Mouse (Mus musculus) ES-Bruce4 (cell line): Measurements from ENCODE around the gene Eral1. TPM values are rescaled to one million over a fixed set of nuclear protein-coding genes. Genes with fewer than 3 reads are reported as not detected.

ENCODE experiments used
- H3K27ac ChIP-seq: 2 replicates; pipeline ENCODE4 v1.5.1; 2012; ENCODE audit warnings: low read length, inconsistent platforms; ENCODE audit not compliant: insufficient read depth
- H3K27me3 ChIP-seq: 2 replicates; pipeline ENCODE4 v1.6.1; 2012; ENCODE audit warnings: mild to moderate bottlenecking, low read length, inconsistent platforms; ENCODE audit not compliant: control insufficient read depth, poor library complexity, insufficient read depth, severe bottlenecking
- H3K36me3 ChIP-seq: 2 replicates; pipeline ENCODE4 v1.6.1; 2012; ENCODE audit warnings: inconsistent platforms, mild to moderate bottlenecking, low read length, moderate library complexity; ENCODE audit not compliant: control insufficient read depth, poor library complexity, insufficient read depth, severe bottlenecking
- H3K4me1 ChIP-seq: one replicate; pipeline ENCODE4 v1.8.1; 2011; ENCODE audit warnings: low read length; ENCODE audit not compliant: control insufficient read depth, insufficient read depth
- H3K4me3 ChIP-seq: 2 replicates; pipeline ENCODE4 v1.5.1; 2011; ENCODE audit warnings: low read depth, mild to moderate bottlenecking, low read length
- H3K9ac ChIP-seq: 2 replicates; pipeline ENCODE4 v1.6.1; 2012; ENCODE audit warnings: low read depth, mild to moderate bottlenecking, inconsistent platforms; ENCODE audit not compliant: poor library complexity, severe bottlenecking
- H3K9me3 ChIP-seq: replicated peaks from 2 replicates; pipeline ENCODE4 v1.6.1; 2012; ENCODE audit warnings: mild to moderate bottlenecking, low read length, inconsistent platforms; ENCODE audit not compliant: control insufficient read depth, poor library complexity, insufficient read depth, severe bottlenecking
- CTCF ChIP-seq: IDR thresholded peaks from one replicate; pipeline ENCODE4 v1.8.1; 2011; ENCODE audit warnings: low read depth, low read length
- EP300 ChIP-seq: IDR thresholded peaks from 2 replicates; pipeline ENCODE4 v1.6.1; 2011; ENCODE audit warnings: low read depth, low read length; ENCODE audit not compliant: insufficient read depth
- POLR2A ChIP-seq: IDR thresholded peaks from one replicate; pipeline ENCODE4 v1.8.1; 2011; ENCODE audit warnings: low read length; ENCODE audit not compliant: insufficient read depth
- polyA plus RNA-seq: library from polyadenylated mRNA; stranded (reverse); fragments of >200 nt; gene quantifications from 2 replicates; pipeline ENCODE4 v1.2.4, GENCODE M21; 2011; ENCODE audit warnings: low read depth; ENCODE audit not compliant: missing spikeins, insufficient read depth, insufficient read length

Gene Eral1
- polyA plus RNA-seq, 1 experiment: 24.0 TPM

DNA sequence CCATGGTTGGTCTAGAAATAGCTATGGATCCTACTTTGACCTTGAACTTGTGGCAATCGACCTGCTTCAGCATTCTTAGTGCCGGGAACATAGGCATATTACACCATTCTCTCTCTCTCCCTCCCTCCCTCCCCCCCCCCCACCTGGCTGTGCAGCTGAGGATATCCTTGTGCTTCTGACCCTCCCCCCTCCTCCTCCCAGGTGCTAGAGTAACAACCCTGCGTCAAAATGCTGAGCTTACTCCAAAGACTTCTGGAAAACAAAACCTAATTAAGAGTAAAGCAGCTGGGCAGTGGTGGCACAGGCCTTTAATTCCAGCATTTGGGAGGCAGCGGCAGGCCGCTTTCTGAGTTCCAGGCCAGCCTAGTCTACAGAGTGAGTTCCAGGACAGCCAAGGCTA is 11.1 kb downstream of the Eral1 start:
- Histone ChIP-seq H3K4me3 (no peak overlapping the region), H3K27ac (no peak overlapping the region), H3K9me3 (no peaks in the 10 kb centered on the region), H3K9ac (no peak overlapping the region), H3K4me1 (peaks cover 5% of the 10 kb centered on the region), H3K36me3 (peaks cover 5% of the 10 kb centered on the region), H3K27me3 (no peaks in the 10 kb centered on the region)
- TF ChIP-seq EP300: no peak
- TF ChIP-seq POLR2A: no peak
- no peak for TF ChIP-seq CTCF

- H3K27me3 ChIP-seq: no peaks in the 10 kb centered on the region
- H3K9ac ChIP-seq: no peak overlapping the region
- no peak overlapping the region for H3K27ac ChIP-seq
- H3K4me1 ChIP-seq: peaks cover 5% of the 10 kb centered on the region
- H3K4me3 ChIP-seq: no peak overlapping the region
- no peaks in the 10 kb centered on the region for H3K36me3 ChIP-seq
- TF ChIP-seq CTCF: no peak
- no peak for TF ChIP-seq EP300
- TF ChIP-seq POLR2A: no peak
- no peaks in the 10 kb centered on the region for H3K9me3 ChIP-seq
Observed at GRCm38 (mm10) chr11:78067566-78067965, 12.6 kb downstream of the Eral1 start.

- no peaks in the 10 kb centered on the region for H3K9me3 ChIP-seq
- no peaks in the 10 kb centered on the region for H3K36me3 ChIP-seq
- no peaks in the 10 kb centered on the region for H3K4me1 ChIP-seq
- H3K27ac ChIP-seq: no peak overlapping the region
- H3K4me3 ChIP-seq: no peak overlapping the region
- no peaks in the 10 kb centered on the region for H3K27me3 ChIP-seq
- TF ChIP-seq POLR2A (no peak), EP300 (no peak), CTCF (no peak)
- no peak overlapping the region for H3K9ac ChIP-seq
Observed at GRCm38 (mm10) chr11:78066641-78067040, 13.5 kb downstream of the Eral1 start.

DNA sequence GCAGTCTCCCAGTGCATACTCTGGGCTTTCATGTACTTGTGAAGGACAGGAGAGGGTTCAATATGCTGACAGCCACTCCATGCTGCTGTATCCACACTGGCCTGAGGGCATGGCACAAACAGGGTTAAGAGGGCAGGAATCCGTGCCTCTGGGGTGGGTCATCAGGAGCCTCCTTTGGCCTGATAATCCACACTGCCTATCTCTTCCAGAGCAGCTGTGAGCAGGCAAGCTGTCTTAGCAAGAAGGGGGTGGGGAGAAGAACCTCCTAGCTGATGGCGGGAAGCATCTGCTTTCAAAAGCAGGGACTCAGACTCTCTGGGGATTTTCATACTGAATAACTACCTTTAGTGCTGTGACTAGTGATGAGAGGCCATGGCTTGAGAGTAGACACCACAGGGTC is 14.3 kb downstream of the Eral1 start:
- no peaks in the 10 kb centered on the region for H3K4me1 ChIP-seq
- H3K27ac ChIP-seq: no peak overlapping the region
- H3K36me3 ChIP-seq: no peaks in the 10 kb centered on the region
- H3K4me3 ChIP-seq: no peak overlapping the region
- no peaks in the 10 kb centered on the region for H3K9me3 ChIP-seq
- H3K9ac ChIP-seq: no peak overlapping the region
- no peaks in the 10 kb centered on the region for H3K27me3 ChIP-seq
- no peak for TF ChIP-seq EP300
- no peak for TF ChIP-seq POLR2A
- no peak for TF ChIP-seq CTCF

- Histone ChIP-seq H3K36me3 (no peaks in the 10 kb centered on the region), H3K27ac (no peak overlapping the region), H3K9me3 (no peaks in the 10 kb centered on the region), H3K27me3 (no peaks in the 10 kb centered on the region), H3K4me3 (no peak overlapping the region), H3K4me1 (no peaks in the 10 kb centered on the region), H3K9ac (no peak overlapping the region)
- TF ChIP-seq CTCF: no peak
Observed at GRCm38 (mm10) chr11:78062563-78062962, 17.6 kb downstream of the Eral1 start.

DNA sequence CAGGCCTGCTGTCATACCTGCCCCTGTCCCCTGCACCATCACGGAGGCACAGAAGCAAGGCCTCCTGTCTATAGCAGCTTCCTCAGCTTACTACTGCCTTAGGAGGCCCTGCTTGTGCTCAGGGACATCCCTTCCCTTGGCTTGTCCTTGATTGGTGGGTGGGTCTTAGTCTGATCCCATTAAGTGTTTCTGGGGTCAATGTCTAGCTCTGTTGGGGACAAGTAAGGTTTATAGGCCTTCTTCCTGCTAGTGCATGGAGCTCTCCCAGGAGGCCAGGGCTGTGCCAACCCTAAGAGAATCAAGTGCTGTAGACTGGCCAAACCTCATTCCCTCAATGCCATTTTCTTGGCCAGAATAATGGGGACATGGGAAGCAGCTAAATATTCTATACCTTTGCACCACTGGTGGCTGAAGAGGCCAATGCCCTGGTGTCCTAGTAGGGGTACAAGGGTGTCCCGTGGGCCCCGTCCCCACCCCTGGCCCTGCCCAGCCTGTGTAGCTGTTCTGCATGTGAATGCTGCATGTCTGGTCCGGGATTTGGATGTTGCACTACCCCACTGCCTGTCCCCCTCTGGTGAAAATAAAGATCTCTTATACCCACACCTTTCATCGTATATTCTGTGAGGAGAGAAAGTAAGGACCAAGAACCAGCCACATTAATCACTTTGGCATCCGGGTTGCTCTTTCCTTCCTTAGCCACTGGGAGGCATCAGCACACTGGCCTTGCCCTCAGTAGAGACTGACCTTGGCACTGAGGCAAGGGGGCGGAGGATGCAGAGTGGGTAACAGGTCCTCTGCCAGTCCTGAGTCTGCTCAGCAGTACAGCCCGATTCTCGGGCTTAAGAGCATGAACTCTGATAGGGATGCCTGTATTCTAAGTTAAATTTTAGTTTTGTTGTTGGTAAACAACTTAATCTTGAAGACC is 20.1 kb downstream of the Eral1 start:
- H3K27ac ChIP-seq: no peak overlapping the region
- H3K27me3 ChIP-seq: no peaks in the 10 kb centered on the region
- TF ChIP-seq CTCF (peak; percentile 72), EP300 (no peak)
- H3K9ac ChIP-seq: no peak overlapping the region
- H3K4me1 ChIP-seq: no peaks in the 10 kb centered on the region
- no peaks in the 10 kb centered on the region for H3K36me3 ChIP-seq
- H3K9me3 ChIP-seq: no peaks in the 10 kb centered on the region
- no peak overlapping the region for H3K4me3 ChIP-seq
